ENCODE assay signal across 8 mouse cellular contexts in the genomic region with DNA sequence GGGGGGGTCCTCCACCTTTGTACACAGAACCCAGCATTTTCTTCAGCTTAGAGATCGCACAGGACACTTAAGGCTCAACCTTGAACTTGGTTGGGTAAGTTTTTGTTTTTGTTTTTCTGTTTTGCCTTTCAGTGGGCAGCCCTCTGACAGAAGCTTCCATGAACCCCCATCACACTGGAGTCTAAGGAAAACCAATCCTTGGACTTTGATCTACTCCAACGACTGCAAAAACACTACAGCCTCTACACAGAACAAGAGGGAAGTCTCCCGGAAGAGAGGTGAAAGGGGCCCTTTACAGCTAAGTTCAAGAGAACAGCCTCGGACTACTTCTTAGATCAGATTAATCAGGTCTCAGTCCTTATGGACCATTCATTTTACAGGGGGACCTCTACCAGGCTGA. TPM values are rescaled to one million over a fixed set of nuclear protein-coding genes. Genes with fewer than 3 reads are reported as not detected.
DNase-seq lines count a peak whose midpoint lies in the region; ATAC-seq lines count a peak whose summit lies in the region.

No protein-coding gene starts in this region.

- peak; percentile 42 for DNase-seq in heart, embryonic 10.5 days (ENCODE audit: low spot score)
- DNase-seq in heart, postnatal 4 days: no peak
- peak; percentile 24 for DNase-seq in retina, postnatal 1 day
- DNase-seq in retina, embryonic 14.5 days (ENCODE audit: low spot score): no peak
- DNase-seq in urinary bladder, postnatal 25 days (ENCODE audit: low spot score): no peak

- peak overlapping the region; percentile 92 for H3K9ac ChIP-seq in liver, embryonic 12.5 days
- H3K9ac ChIP-seq in stomach, embryonic 16.5 days (ENCODE audit: low read length): no peak overlapping the region

- H3K27ac ChIP-seq in heart, embryonic 10.5 days: peak overlapping the region; percentile 97
- peak overlapping the region; percentile 93 for H3K27ac ChIP-seq in liver, embryonic 12.5 days
- H3K27ac ChIP-seq in stomach, embryonic 16.5 days (ENCODE audit: low read length): no peak overlapping the region

- H3K4me2 ChIP-seq in liver, embryonic 12.5 days: peak overlapping the region; percentile 94
- H3K4me2 ChIP-seq in stomach, embryonic 16.5 days (ENCODE audit: low read depth, low read length): peak overlapping the region; percentile 91

- peaks cover 39% of the 10 kb centered on the region for H3K4me1 ChIP-seq in heart, embryonic 10.5 days
- H3K4me1 ChIP-seq in liver, embryonic 12.5 days: peaks cover 50% of the 10 kb centered on the region
- peaks cover 8% of the 10 kb centered on the region for H3K4me1 ChIP-seq in stomach, embryonic 16.5 days (ENCODE audit: control insufficient read depth, insufficient read depth, low read length)

- H3K36me3 ChIP-seq in heart, embryonic 10.5 days: no peaks in the 10 kb centered on the region
- no peaks in the 10 kb centered on the region for H3K36me3 ChIP-seq in liver, embryonic 12.5 days
- H3K36me3 ChIP-seq in stomach, embryonic 16.5 days (ENCODE audit: control insufficient read depth, insufficient read depth, low read length): no peaks in the 10 kb centered on the region

- 20% methylated on average over 4 of the region's 4 CpGs for WGBS in heart, embryonic 10.5 days
- WGBS in liver, embryonic 12.5 days (ENCODE audit: insufficient replicate concordance): 23% methylated on average over 4 of the region's 4 CpGs
- WGBS in stomach, embryonic 16.5 days: 30% methylated on average over 4 of the region's 4 CpGs

- H3K9me3 ChIP-seq in heart, embryonic 10.5 days: no peaks in the 10 kb centered on the region
- no peaks in the 10 kb centered on the region for H3K9me3 ChIP-seq in liver, embryonic 12.5 days (replicated peaks)
- H3K9me3 ChIP-seq in stomach, embryonic 16.5 days (replicated peaks; ENCODE audit: control insufficient read depth, low read length): no peaks in the 10 kb centered on the region

- H3K27me3 ChIP-seq in heart, embryonic 10.5 days (ENCODE audit: insufficient read depth, poor library complexity, severe bottlenecking): no peaks in the 10 kb centered on the region
- H3K27me3 ChIP-seq in liver, embryonic 12.5 days (replicated peaks): peaks cover 26% of the 10 kb centered on the region
- peaks cover 14% of the 10 kb centered on the region for H3K27me3 ChIP-seq in stomach, embryonic 16.5 days (ENCODE audit: control insufficient read depth, insufficient read depth, low read length)

- H3K4me3 ChIP-seq in heart, embryonic 10.5 days: peak overlapping the region; percentile 95
- H3K4me3 ChIP-seq in liver, embryonic 12.5 days: peak overlapping the region; percentile 82
- peak overlapping the region; percentile 80 for H3K4me3 ChIP-seq in stomach, embryonic 16.5 days (replicated peaks; ENCODE audit: low read length)

- ATAC-seq in liver, embryonic 12.5 days: no peak
- no peak for ATAC-seq in stomach, embryonic 16.5 days (ENCODE audit: insufficient read depth, low FRiP score)
- no peak for ATAC-seq in frontal cortex, adult (ENCODE audit: low TSS enrichment)

RNA-seq across cellular contexts. Expression of a gene that starts 1.2 kb away (rescaled TPM):
- polyA plus RNA-seq in heart, embryonic 10.5 days (2016; fragmentation: Nextera tagmentation; extraction: Ambion mirVana): 6.3 and 7.7 TPM in 2 replicates
- 10 to 100 TPM; 29.9 to 31.2 TPM for total RNA-seq in heart, postnatal 4 days (2021)
- polyA plus RNA-seq in liver, embryonic 12.5 days (2016; fragmentation: Nextera tagmentation; extraction: Ambion mirVana): 9.1 and 9.5 TPM in 2 replicates
- polyA plus RNA-seq in stomach, embryonic 16.5 days (2015; fragmentation: Nextera tagmentation; extraction: Ambion mirVana): 3.8 and 4.1 TPM in 2 replicates

Comparison
In these comparisons a context has a peak if more than half of its experiments do, and no peak if none do; other contexts are left out.
1. DNase-seq: peak in heart, embryonic 10.5 days (single experiment) and retina, postnatal 1 day (single experiment); none in heart, postnatal 4 days (single experiment), retina, embryonic 14.5 days (single experiment) and urinary bladder, postnatal 25 days (single experiment).
2. Peak in every context shown above with its lines, with median percentiles within 50 percentile points of each other: H3K4me3 ChIP-seq.